Mouse (Mus musculus): ENCODE results near the gene Nicn1.

- TF ChIP-seq POLR2A (IDR thresholded peaks at IDR 0.05; ENCODE audit: insufficient read length, low read depth) (no peak), TCF12 (IDR thresholded peaks at IDR 0.05; ENCODE audit: insufficient read depth, poor library complexity, severe bottlenecking) (no peak), E2F4 (IDR thresholded peaks at IDR 0.05; ENCODE audit: insufficient read depth) (no peak), CEBPB (IDR thresholded peaks at IDR 0.05; ENCODE audit: insufficient read depth, poor library complexity, severe bottlenecking) (no peak), TCF3 (IDR thresholded peaks at IDR 0.05; ENCODE audit: insufficient read length, low read depth) (no peak), REST (IDR thresholded peaks at IDR 0.05; ENCODE audit: insufficient read depth, insufficient read length) (no peak), USF1 (IDR thresholded peaks at IDR 0.05; ENCODE audit: low read depth) (no peak)
These were observed 11.4 kb upstream of the Nicn1 start for GRCm38 (mm10) chr9:108278697-108279450.
